In genomic region chr1:82821846-82822245, GRCm38 (mm10) we compare ENCODE assay signal across 35 mouse cellular contexts. TPM values are rescaled to one million over a fixed set of nuclear protein-coding genes. Genes with fewer than 3 reads are reported as not detected.
A peak's percentile ranks its signal among the peaks of the same experiment; 100 is the strongest.
DNase-seq lines count a peak whose midpoint lies in the region; ATAC-seq and TF ChIP-seq lines count a peak whose summit lies in the region.
"Had no signal": no experiment of that assay in that cellular context is flagged by ENCODE, and none has a peak within 500 bp of the region (broad histone marks: within the 10 kb centered on the region; RNA-seq: fewer than 3 reads in every experiment).

No protein-coding gene starts in this region.

- no peak overlapping the region for H3K4me2 ChIP-seq in liver, embryonic 12.5 days
- H3K4me2 ChIP-seq in liver, postnatal 0 days (ENCODE audit: low read depth, low read length) = no peak overlapping the region
- H3K4me2 ChIP-seq in liver, embryonic 15.5 days = no peak overlapping the region
- H3K4me2 ChIP-seq in hindbrain, embryonic 12.5 days (replicated peaks) = no peak overlapping the region
- H3K4me2 ChIP-seq: embryonic facial prominence, embryonic 13.5 days; forebrain, embryonic 12.5 days; forebrain, embryonic 15.5 days; heart, embryonic 13.5 days; hindbrain, embryonic 13.5 days had no signal

- ATAC-seq in liver, embryonic 12.5 days = no peak
- no peak for ATAC-seq in liver, postnatal 0 days
- ATAC-seq in liver, embryonic 15.5 days (ENCODE audit: insufficient read depth) = no peak
- ATAC-seq in hindbrain, embryonic 12.5 days (ENCODE audit: low FRiP score) = no peak
- ATAC-seq: forebrain, embryonic 15.5 days; hindbrain, embryonic 16.5 days; inflammation-experienced regulatory T-cells, adult 6 months had no signal

- H3K4me1 ChIP-seq in liver, embryonic 12.5 days = peaks cover 95% of the 10 kb centered on the region
- peaks cover 32% of the 10 kb centered on the region for H3K4me1 ChIP-seq in liver, postnatal 0 days (ENCODE audit: insufficient read depth)
- H3K4me1 ChIP-seq in liver, embryonic 15.5 days (replicated peaks) = peaks cover 91% of the 10 kb centered on the region
- H3K4me1 ChIP-seq in hindbrain, embryonic 12.5 days = no peaks in the 10 kb centered on the region
- H3K4me1 ChIP-seq: forebrain, embryonic 12.5 days; forebrain, embryonic 15.5 days had no signal

- TF ChIP-seq CTCF in liver, postnatal 0 days (IDR thresholded peaks at IDR 0.05; ENCODE audit: low read depth) = no peak

- no peak for TF ChIP-seq EP300 in liver, postnatal 0 days (IDR thresholded peaks at IDR 0.05; ENCODE audit: low read depth)

- no peaks in the 10 kb centered on the region for H3K9me3 ChIP-seq in liver, embryonic 12.5 days (replicated peaks)
- no peaks in the 10 kb centered on the region for H3K9me3 ChIP-seq in liver, postnatal 0 days (ENCODE audit: low read length)
- H3K9me3 ChIP-seq in liver, embryonic 15.5 days (replicated peaks) = no peaks in the 10 kb centered on the region
- H3K9me3 ChIP-seq in hindbrain, embryonic 12.5 days (replicated peaks) = no peaks in the 10 kb centered on the region
- H3K9me3 ChIP-seq: embryonic facial prominence, embryonic 10.5 days; embryonic facial prominence, embryonic 13.5 days; forebrain, embryonic 12.5 days; forebrain, embryonic 15.5 days; heart, embryonic 10.5 days; heart, embryonic 13.5 days; hindbrain, embryonic 13.5 days had no signal

- DNase-seq in liver, postnatal 0 days = no peak
- DNase-seq in ES-CJ7 (ENCODE audit: low read depth, low spot score) = peak; percentile 22
- no peak for DNase-seq in adrenal gland, postnatal 25 days
- DNase-seq: adrenal gland, adult 2 months; adrenal gland, postnatal 14 days; B cell, adult 2 months; cerebellum, adult 11-12 months; cerebellum, adult 8-10 months; cerebellum, postnatal 10 days; cerebellum, postnatal 36 days; embryo, embryonic 11 days; gastrocnemius, postnatal 25 days; heart, adult 2 months; heart, postnatal 14 days had no signal

- 80% methylated on average over 3 of the region's 3 CpGs for WGBS in liver, embryonic 12.5 days (ENCODE audit: insufficient replicate concordance)
- WGBS in liver, postnatal 0 days (ENCODE audit: insufficient replicate concordance) = 82% methylated on average over 3 of the region's 3 CpGs
- 82% methylated on average over 3 of the region's 3 CpGs for WGBS in liver, embryonic 15.5 days (ENCODE audit: insufficient replicate concordance)
- 80% methylated on average over 3 of the region's 3 CpGs for WGBS in hindbrain, embryonic 12.5 days

- no peak overlapping the region for H3K4me3 ChIP-seq in liver, embryonic 12.5 days
- no peak overlapping the region for H3K4me3 ChIP-seq in liver, postnatal 0 days (ENCODE audit: low read depth, low read length)
- H3K4me3 ChIP-seq in liver, embryonic 15.5 days (replicated peaks) = no peak overlapping the region
- H3K4me3 ChIP-seq in hindbrain, embryonic 12.5 days = no peak overlapping the region
- H3K4me3 ChIP-seq: embryonic facial prominence, embryonic 10.5 days; embryonic facial prominence, embryonic 13.5 days; erythroblast, embryonic 14.5 days; forebrain, embryonic 12.5 days; forebrain, embryonic 15.5 days; heart, adult 2 months; heart, embryonic 10.5 days; heart, embryonic 13.5 days; hindbrain, embryonic 13.5 days had no signal

- no peaks in the 10 kb centered on the region for H3K36me3 ChIP-seq in liver, embryonic 12.5 days
- no peaks in the 10 kb centered on the region for H3K36me3 ChIP-seq in liver, postnatal 0 days (replicated peaks; ENCODE audit: insufficient read depth, low read length)
- H3K36me3 ChIP-seq in liver, embryonic 15.5 days (replicated peaks) = no peaks in the 10 kb centered on the region
- no peaks in the 10 kb centered on the region for H3K36me3 ChIP-seq in hindbrain, embryonic 12.5 days
- H3K36me3 ChIP-seq: embryonic facial prominence, embryonic 10.5 days; embryonic facial prominence, embryonic 13.5 days; forebrain, embryonic 12.5 days; forebrain, embryonic 15.5 days; heart, embryonic 10.5 days; heart, embryonic 13.5 days; hindbrain, embryonic 13.5 days had no signal

- H3K9ac ChIP-seq in liver, embryonic 12.5 days = peak overlapping the region; percentile 22; the same call in 1 of the 2 replicates
- H3K9ac ChIP-seq in liver, postnatal 0 days (replicated peaks) = no peak overlapping the region
- 0 out of 2 replicates have a peak overlapping the region, but pooled peaks have one; percentile 30 for H3K9ac ChIP-seq in liver, embryonic 15.5 days
- no peak overlapping the region for H3K9ac ChIP-seq in hindbrain, embryonic 12.5 days
- H3K9ac ChIP-seq: embryonic facial prominence, embryonic 13.5 days; forebrain, embryonic 12.5 days; forebrain, embryonic 15.5 days; heart, embryonic 13.5 days; hindbrain, embryonic 13.5 days had no signal

- no peaks in the 10 kb centered on the region for H3K27me3 ChIP-seq in liver, embryonic 12.5 days (replicated peaks)
- no peaks in the 10 kb centered on the region for H3K27me3 ChIP-seq in liver, postnatal 0 days (ENCODE audit: insufficient read depth, low read length)
- H3K27me3 ChIP-seq in liver, embryonic 15.5 days = no peaks in the 10 kb centered on the region
- no peaks in the 10 kb centered on the region for H3K27me3 ChIP-seq in hindbrain, embryonic 12.5 days
- H3K27me3 ChIP-seq: CH12.LX; embryonic facial prominence, embryonic 13.5 days; forebrain, embryonic 12.5 days; forebrain, embryonic 15.5 days; heart, embryonic 13.5 days; hindbrain, embryonic 13.5 days had no signal

- peak overlapping the region; percentile 59 for H3K27ac ChIP-seq in liver, embryonic 12.5 days
- H3K27ac ChIP-seq in liver, postnatal 0 days (ENCODE audit: low read depth) = no peak overlapping the region
- H3K27ac ChIP-seq in liver, embryonic 15.5 days (replicated peaks) = peak overlapping the region; percentile 69
- H3K27ac ChIP-seq in hindbrain, embryonic 12.5 days = no peak overlapping the region
- H3K27ac ChIP-seq: embryonic facial prominence, embryonic 10.5 days; embryonic facial prominence, embryonic 13.5 days; forebrain, embryonic 12.5 days; forebrain, embryonic 15.5 days; heart, adult 2 months; heart, embryonic 10.5 days; heart, embryonic 13.5 days; hindbrain, embryonic 13.5 days had no signal

RNA-seq across cellular contexts. Expression of gene Agfg1, which starts 17.4 kb away (rescaled TPM):
- 76.7 and 78.3 TPM in 2 replicates for polyA plus RNA-seq in liver, embryonic 12.5 days (2016; fragmentation: Nextera tagmentation; extraction: Ambion mirVana)
- 12.2 and 14.2 TPM in 2 replicates for polyA plus RNA-seq in liver, postnatal 0 days (2015; fragmentation: Nextera tagmentation; extraction: Ambion mirVana)
- 46.3 and 46.5 TPM in 2 replicates for polyA plus RNA-seq in liver, embryonic 15.5 days (2015; fragmentation: Nextera tagmentation; extraction: Ambion mirVana)
- 44.9 and 49.4 TPM in 2 replicates for polyA plus RNA-seq in hindbrain, embryonic 12.5 days (2016; fragmentation: Nextera tagmentation; extraction: Ambion mirVana)
- 56.4 and 58.6 TPM in 2 replicates for total RNA-seq in adrenal gland, postnatal 25 days (2021)

RNA-seq across cellular contexts. Expression of gene Gm47791, which starts 50.8 kb away (rescaled TPM):
- not detected in 2 replicates for polyA plus RNA-seq in liver, embryonic 12.5 days (2016; fragmentation: Nextera tagmentation; extraction: Ambion mirVana)
- polyA plus RNA-seq in liver, postnatal 0 days (2015; fragmentation: Nextera tagmentation; extraction: Ambion mirVana) = not detected in 2 replicates
- polyA plus RNA-seq in liver, embryonic 15.5 days (2015; fragmentation: Nextera tagmentation; extraction: Ambion mirVana) = not detected in 2 replicates
- polyA plus RNA-seq in hindbrain, embryonic 12.5 days (2016; fragmentation: Nextera tagmentation; extraction: Ambion mirVana) = not detected in 2 replicates
- total RNA-seq in adrenal gland, postnatal 25 days (2021) = not detected in 2 replicates
- total RNA-seq: adrenal gland, adult 2 months; adrenal gland, postnatal 14 days; CH12.LX; gastrocnemius, adult 8-10 months; gastrocnemius, postnatal 25 days; heart, adult 2 months; heart, postnatal 14 days; hematopoietic stem cell, adult 5-6 weeks; MEL had no signal
- polyA plus RNA-seq: adrenal gland, adult 2 months; brain, embryonic 14.5 days; cortical plate, adult 2 months; embryonic facial prominence, embryonic 10.5 days; embryonic facial prominence, embryonic 13.5 days; erythroblast, embryonic 14.5 days; forebrain, embryonic 12.5 days; forebrain, embryonic 15.5 days; gonadal fat pad, adult 2 months; heart, adult 2 months; heart, embryonic 10.5 days; heart, embryonic 13.5 days; heart, embryonic 16.5 days; hindbrain, embryonic 13.5 days; hindbrain, embryonic 16.5 days; inflammation-experienced regulatory T-cells, adult 6 months had no signal

RNA-seq across cellular contexts. Expression of gene Tm4sf20, which starts 53.6 kb away (rescaled TPM):
- not detected in 2 replicates for polyA plus RNA-seq in liver, embryonic 12.5 days (2016; fragmentation: Nextera tagmentation; extraction: Ambion mirVana)
- not detected in 2 replicates for polyA plus RNA-seq in liver, postnatal 0 days (2015; fragmentation: Nextera tagmentation; extraction: Ambion mirVana)
- 0.07 and 0.10 TPM in 2 replicates for polyA plus RNA-seq in liver, embryonic 15.5 days (2015; fragmentation: Nextera tagmentation; extraction: Ambion mirVana)
- polyA plus RNA-seq in hindbrain, embryonic 12.5 days (2016; fragmentation: Nextera tagmentation; extraction: Ambion mirVana) = 0.16 TPM in 1 of 2 replicates, not detected in the other
- total RNA-seq in adrenal gland, postnatal 25 days (2021) = not detected in 2 replicates
- total RNA-seq: adrenal gland, adult 2 months; adrenal gland, postnatal 14 days; CH12.LX; gastrocnemius, adult 8-10 months; gastrocnemius, postnatal 25 days; heart, adult 2 months; heart, postnatal 14 days; hematopoietic stem cell, adult 5-6 weeks; MEL had no signal
- polyA plus RNA-seq: adrenal gland, adult 2 months; brain, embryonic 14.5 days; cortical plate, adult 2 months; erythroblast, embryonic 14.5 days; forebrain, embryonic 15.5 days; gonadal fat pad, adult 2 months; heart, adult 2 months; heart, embryonic 10.5 days; heart, embryonic 13.5 days; hindbrain, embryonic 13.5 days; hindbrain, embryonic 16.5 days had no signal

Comparison
In these comparisons a context has a peak if more than half of its experiments do, and no peak if none do; other contexts are left out.
1. H3K27ac ChIP-seq: peak in liver, embryonic 12.5 days (single experiment) and liver, embryonic 15.5 days (single experiment); none in liver, postnatal 0 days (single experiment) and hindbrain, embryonic 12.5 days (single experiment).
2. H3K9ac ChIP-seq: peak in liver, embryonic 12.5 days (single experiment) and liver, embryonic 15.5 days (single experiment); none in liver, postnatal 0 days (single experiment) and hindbrain, embryonic 12.5 days (single experiment).